Mouse (Mus musculus) embryonic stem cell, embryonic (primary cell): ENCODE data around the gene Plekhh1.

ENCODE experiments used
- CTCF ChIA-PET, 4 experiments: fragments of 300-600 bp in 2 of 4; fragments of 350-600 bp in 2 of 4; sonication (Branson Sonifier 250); formaldehyde crosslinking; loops; one replicate each; lab custom pipeline; 2022; ENCODE audit warnings: inconsistent platforms in 2 of 4; lab: Charles Lee
- POLR2A ChIA-PET, 4 experiments: fragments of 300-600 bp in 2 of 4; fragments of 350-600 bp in 2 of 4; sonication (Branson Sonifier 250); formaldehyde crosslinking; loops; one replicate each; lab custom pipeline; 2022; ENCODE audit warnings: antibody characterized with exemption in 4 of 4, inconsistent platforms in 1 of 4; lab: Charles Lee

Gene Plekhh1

GRCm38 (mm10) chr12:79028911-79029861 lies at the start of gene Plekhh1:
Gene Plekhh1 (plus strand): TSS chr12:79029163.
- POLR2A ChIA-PET, result interaction anchor here (0.5 to 5.7 kb wide), 56 partner anchors 9 to 1699 kb away, joined by 3 to 71 read pairs (median 4); partner anchors contain the start of genes Arg2 (in 2 of the 4), Pigh (in 2 of the 4), Gphn (in 1 of the 4) and Rad51b (in 1 of the 4)
- CTCF ChIA-PET, result interaction anchor here in 3 of 4 experiments (0.5 to 2.9 kb wide), 19 partner anchors 8 to 153 kb away, joined by 3 to 14 read pairs (median 4); no protein-coding TSS in a partner anchor

- ChIA-PET POLR2A (no interaction called here), CTCF (interaction anchor here in 2 of 4 experiments (0.6 to 0.8 kb wide), 2 partner anchors 62 to 283 kb away, joined by 3 to 4 read pairs; no protein-coding TSS in a partner anchor)
Measured at GRCm38 (mm10) chr12:78980683-78981091, 48.3 kb upstream of the Plekhh1 start.

GRCm38 (mm10) chr12:78981131-78981530 lies 47.8 kb upstream of the Plekhh1 start:
- CTCF ChIA-PET, result interaction anchor here in 1 of 4 experiments (0.8 kb wide), 1 partner anchor 62 kb away, joined by 3 read pairs; no protein-coding TSS in a partner anchor
- POLR2A ChIA-PET, result no interaction called here

- POLR2A ChIA-PET, result interaction anchor here in 1 of 4 experiments (0.5 to 0.7 kb wide), 2 partner anchors 8 to 85 kb away, joined by 3 to 4 read pairs; no protein-coding TSS in a partner anchor
- CTCF ChIA-PET, result interaction anchor here in 1 of 4 experiments (0.7 kb wide), 1 partner anchor 30 kb away, joined by 3 read pairs; no protein-coding TSS in a partner anchor
Measured at GRCm38 (mm10) chr12:78981938-78982825, 46.8 kb upstream of the Plekhh1 start.

- CTCF ChIA-PET, result interaction anchor here in 3 of 4 experiments (0.7 to 1.2 kb wide), 6 partner anchors 14 to 472 kb away, joined by 3 to 7 read pairs (median 4); no protein-coding TSS in a partner anchor
- POLR2A ChIA-PET, result interaction anchor here in 1 of 4 experiments (0.6 to 0.7 kb wide), 2 partner anchors 48 to 101 kb away, joined by 3 to 4 read pairs; no protein-coding TSS in a partner anchor
Measured at GRCm38 (mm10) chr12:78983296-78984034, 45.5 kb upstream of the Plekhh1 start.

GRCm38 (mm10) chr12:78984035-78984432 lies 44.9 kb upstream of the Plekhh1 start:
- CTCF ChIA-PET, result interaction anchor here in 2 of 4 experiments (0.8 to 1.2 kb wide), 4 partner anchors 13 to 473 kb away, joined by 3 to 5 read pairs (median 4); no protein-coding TSS in a partner anchor
- POLR2A ChIA-PET, result interaction anchor here in 1 of 4 experiments (0.6 kb wide), 1 partner anchor 100 kb away, joined by 4 read pairs; no protein-coding TSS in a partner anchor

- CTCF ChIA-PET, result interaction anchor here in 1 of 4 experiments (0.6 kb wide), 1 partner anchor 111 kb away, joined by 3 read pairs; no protein-coding TSS in a partner anchor
- POLR2A ChIA-PET, result interaction anchor here in 3 of 4 experiments (0.9 to 2.5 kb wide), 8 partner anchors 8 to 48 kb away, joined by 3 to 10 read pairs (median 4); partner anchors contain the start of gene Plekhh1 (in 1 of the 3)
Measured at GRCm38 (mm10) chr12:78987581-78988081, 41.3 kb upstream of the Plekhh1 start.

- POLR2A ChIA-PET, result interaction anchor here in 1 of 4 experiments (1.0 to 1.6 kb wide), 4 partner anchors 9 to 77 kb away, joined by 3 to 6 read pairs (median 3); no protein-coding TSS in a partner anchor
- CTCF ChIA-PET, result interaction anchor here in 2 of 4 experiments (0.5 to 0.6 kb wide), 2 partner anchors 32 to 1720 kb away, joined by 3 to 4 read pairs; no protein-coding TSS in a partner anchor
Measured at GRCm38 (mm10) chr12:78996271-78996670, 32.7 kb upstream of the Plekhh1 start.

GRCm38 (mm10) chr12:78996711-78997110 lies 32.3 kb upstream of the Plekhh1 start:
- CTCF ChIA-PET, result interaction anchor here in 1 of 4 experiments (0.5 kb wide), 1 partner anchor 1721 kb away, joined by 4 read pairs; no protein-coding TSS in a partner anchor

GRCm38 (mm10) chr12:79002406-79002805 lies 26.6 kb upstream of the Plekhh1 start:
- ChIA-PET CTCF (interaction anchor here in 2 of 4 experiments (0.6 to 1.1 kb wide), 2 partner anchors 83 to 191 kb away, joined by 3 to 5 read pairs; no protein-coding TSS in a partner anchor), POLR2A (interaction anchor here in 1 of 4 experiments (1.3 kb wide), 1 partner anchor 15 kb away, joined by 3 read pairs; no protein-coding TSS in a partner anchor)

More at GRCm38 (mm10) chr12:78996711-78997110, 32.3 kb upstream of the Plekhh1 start:
- POLR2A ChIA-PET, result interaction anchor here in 2 of 4 experiments (1.4 to 2.0 kb wide), 3 partner anchors 32 to 42 kb away, joined by 3 to 5 read pairs (median 3); partner anchors contain the start of gene Plekhh1 (in 1 of the 2)

GRCm38 (mm10) chr12:79002978-79003377 lies 26.0 kb upstream of the Plekhh1 start:
- POLR2A ChIA-PET, result interaction anchor here in 1 of 4 experiments (1.2 kb wide), 1 partner anchor 12 kb away, joined by 5 read pairs; no protein-coding TSS in a partner anchor
- CTCF ChIA-PET, result interaction anchor here in 2 of 4 experiments (0.9 to 1.6 kb wide), 3 partner anchors 84 to 345 kb away, joined by 3 to 5 read pairs (median 3); no protein-coding TSS in a partner anchor

GRCm38 (mm10) chr12:79005456-79005855 lies 23.5 kb upstream of the Plekhh1 start:
- CTCF ChIA-PET, result interaction anchor here in 2 of 4 experiments (1.2 to 1.6 kb wide), 2 partner anchors 17 to 32 kb away, joined by 4 read pairs; no protein-coding TSS in a partner anchor
- POLR2A ChIA-PET, result interaction anchor here in 3 of 4 experiments (0.7 to 1.8 kb wide), 5 partner anchors 10 to 74 kb away, joined by 3 to 4 read pairs (median 4); partner anchors contain the start of gene Plekhh1 (in 1 of the 3)

GRCm38 (mm10) chr12:79006076-79006475 lies 22.9 kb upstream of the Plekhh1 start:
- POLR2A ChIA-PET, result interaction anchor here in 1 of 4 experiments (1.6 to 1.8 kb wide), 2 partner anchors 9 to 23 kb away, joined by 4 read pairs; partner anchors contain the start of gene Plekhh1

GRCm38 (mm10) chr12:79006478-79007125 lies 22.4 kb upstream of the Plekhh1 start:
- CTCF ChIA-PET, result interaction anchor here in 3 of 4 experiments (0.6 to 1.5 kb wide), 3 partner anchors 88 kb away, joined by 3 read pairs; no protein-coding TSS in a partner anchor
- POLR2A ChIA-PET, result interaction anchor here in 3 of 4 experiments (0.7 to 3.0 kb wide), 10 partner anchors 8 to 83 kb away, joined by 3 to 11 read pairs (median 4); partner anchors contain the start of genes Pigh (in 1 of the 3) and Plekhh1 (in 1 of the 3)

More at GRCm38 (mm10) chr12:79006076-79006475, 22.9 kb upstream of the Plekhh1 start:
- CTCF ChIA-PET, result interaction anchor here in 3 of 4 experiments (0.6 to 1.6 kb wide), 3 partner anchors 17 to 87 kb away, joined by 3 to 4 read pairs (median 3); no protein-coding TSS in a partner anchor
